Mouse (Mus musculus) liver, postnatal 0 days (tissue): Measurements from ENCODE around the gene Atg5.

ENCODE experiments used
- CTCF ChIP-seq: sonication (generic); IDR thresholded peaks from 2 replicates; pipeline ENCODE4 v1.5.1; 2016; ENCODE audit warnings: antibody characterized with exemption, low read depth
- EP300 ChIP-seq: IDR thresholded peaks from 2 replicates; pipeline ENCODE4 v1.6.1; 2016; ENCODE audit warnings: antibody characterized with exemption, low read depth, mild to moderate bottlenecking

GRCm38 (mm10) chr10:44353467-44353866 lies 85.3 kb downstream of the Atg5 start:
- no peak for TF ChIP-seq EP300
- TF ChIP-seq CTCF = no peak
